In genomic region chr9:72408131-72408586, GRCm38 (mm10) we compare ENCODE assay signal across 8 mouse cellular contexts. TPM values are rescaled to one million over a fixed set of nuclear protein-coding genes. Genes with fewer than 3 reads are reported as not detected.
A peak's percentile ranks its signal among the peaks of the same experiment; 100 is the strongest.
DNase-seq lines count a peak whose midpoint lies in the region; ATAC-seq lines count a peak whose summit lies in the region.

No protein-coding gene starts in this region.

- peak overlapping the region; percentile 54 for H3K4me2 ChIP-seq in hindbrain, embryonic 15.5 days

- H3K36me3 ChIP-seq in hindbrain, embryonic 15.5 days, result no peaks in the 10 kb centered on the region

- ATAC-seq in hindbrain, embryonic 15.5 days (ENCODE audit: low FRiP score, low read depth), result peak; percentile 82

- DNase-seq in T-cell, adult 2 months (ENCODE audit: low spot score), result peak; percentile 70
- peak; percentile 83 to 91 for DNase-seq in cerebellum, postnatal 25 days
- peak; percentile 85 to 86 for DNase-seq in frontal cortex, postnatal 36 days (ENCODE audit: low spot score in 2 of 2)
- DNase-seq in layer of hippocampus, postnatal 36 days, result peak; percentile 72 to 76
- peak; percentile 84 for DNase-seq in lung, postnatal 36 days
- peak; percentile 97 for DNase-seq in retina, embryonic 14.5 days (ENCODE audit: low spot score)
- peak; percentile 91 to 93 for DNase-seq in thymus, postnatal 36 days

- H3K9ac ChIP-seq in hindbrain, embryonic 15.5 days, result peak overlapping the region; percentile 36

- no peak overlapping the region; the same call in 1 of the 2 replicates for H3K27ac ChIP-seq in hindbrain, embryonic 15.5 days (replicated peaks)

- peak overlapping the region; percentile 31 for H3K4me3 ChIP-seq in hindbrain, embryonic 15.5 days

- H3K4me1 ChIP-seq in hindbrain, embryonic 15.5 days (replicated peaks), result peaks cover 17% of the 10 kb centered on the region

- H3K9me3 ChIP-seq in hindbrain, embryonic 15.5 days, result no peaks in the 10 kb centered on the region

- H3K27me3 ChIP-seq in hindbrain, embryonic 15.5 days, result 0 out of 2 replicates have a peak, but pooled peaks cover 2% of the 10 kb centered on the region

- WGBS in hindbrain, embryonic 15.5 days, result 10% methylated on average over 12 of the region's 12 CpGs

RNA-seq across cellular contexts. Expression of gene Mns1, which starts 29.7 kb away (rescaled TPM):
- polyA plus RNA-seq in hindbrain, embryonic 15.5 days (2015; fragmentation: Nextera tagmentation; extraction: Ambion mirVana), result 10.4 and 12.0 TPM in 2 replicates
- total RNA-seq in layer of hippocampus, postnatal 36 days (2021), result 1 to 10 TPM; 1.3 to 1.9 TPM
